Mouse (Mus musculus): ENCODE data around the gene Rasgrf1. TPM values are rescaled to one million over a fixed set of nuclear protein-coding genes. Genes with fewer than 3 reads are reported as not detected.

Gene Rasgrf1
- total RNA-seq (2021), result under 1 TPM in 1 of 2 experiments, not detected in 1; 0.06 TPM

GRCm38 (mm10) chr9:89909131-89910010, at the start of gene Rasgrf1:
Gene Rasgrf1, plus strand, starts transcription at chr9:89909908.
- intact Hi-C loops (cut with DNase I), result no loop called here
- no peak for DNase-seq (ENCODE audit: low spot score)

DNA sequence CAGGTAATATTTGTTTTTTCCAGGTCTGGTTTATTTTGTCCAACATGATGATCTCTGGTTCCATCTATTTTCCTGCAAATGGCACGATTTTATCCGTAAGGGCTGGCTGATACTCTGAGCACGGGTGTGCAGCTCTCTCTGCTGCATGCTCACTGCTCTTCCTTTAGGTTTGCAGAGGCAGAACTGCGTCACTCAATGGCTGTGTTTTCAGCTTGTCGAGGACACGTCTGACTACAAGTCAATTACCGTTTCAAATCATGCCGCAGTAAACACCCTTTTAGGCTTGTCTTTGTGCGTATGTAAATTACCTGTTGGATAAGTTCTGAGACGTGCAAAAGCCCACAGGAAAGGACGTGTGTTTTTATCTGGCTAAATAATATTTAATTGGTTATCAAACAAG, 49.6 kb upstream of the Rasgrf1 start:
- intact Hi-C loops (cut with DNase I), result no loop called here
- DNase-seq (ENCODE audit: low spot score), result no peak

DNA sequence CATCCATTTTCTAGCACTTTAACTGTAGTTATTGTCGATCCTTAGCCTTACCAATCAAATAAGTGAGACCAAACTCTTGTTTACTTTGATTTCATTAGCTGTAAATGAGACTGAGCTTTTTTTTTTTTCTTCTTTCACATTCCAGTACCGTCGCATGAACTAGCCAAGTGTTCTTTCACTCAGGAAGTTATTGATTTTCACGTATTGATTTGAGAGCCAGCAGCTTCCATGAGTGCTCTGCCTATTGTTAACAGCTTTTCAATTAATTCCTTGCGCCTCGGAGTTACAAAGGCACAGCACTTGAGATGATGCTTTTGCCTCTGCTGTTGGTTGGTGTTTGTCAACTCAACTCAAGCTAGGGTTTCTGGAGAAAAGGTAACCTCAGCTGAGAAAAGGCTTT, 49.1 kb upstream of the Rasgrf1 start:
- DNase-seq (ENCODE audit: low spot score), result no peak
- intact Hi-C loops (cut with DNase I), result no loop called here

- intact Hi-C loops (cut with DNase I), result no loop called here
- DNase-seq (ENCODE audit: low spot score), result no peak
Observed at GRCm38 (mm10) chr9:89867141-89867540, 42.6 kb upstream of the Rasgrf1 start.

- DNase-seq (ENCODE audit: low spot score), result no peak
Observed at GRCm38 (mm10) chr9:89868093-89868729, 41.5 kb upstream of the Rasgrf1 start.

DNA sequence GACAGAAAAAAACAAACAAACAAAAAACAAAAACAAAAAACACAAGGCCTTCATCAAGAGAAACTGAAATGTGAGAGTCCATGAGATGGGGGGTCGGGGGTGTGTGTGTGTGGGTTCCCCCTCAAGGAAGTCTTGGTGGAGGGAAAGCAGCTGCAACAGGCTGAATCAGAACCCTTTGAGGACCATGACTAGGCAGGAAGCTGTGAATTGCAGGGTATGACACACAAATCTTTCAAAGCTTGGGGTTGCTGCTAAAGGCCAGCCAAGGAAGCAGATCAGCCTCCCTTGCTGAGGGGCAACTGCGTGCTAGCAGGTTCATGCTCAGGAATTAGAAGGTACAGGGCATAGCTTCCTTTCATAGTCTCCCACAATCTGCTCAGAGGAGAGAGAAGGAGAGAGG, 40.1 kb upstream of the Rasgrf1 start:
- no peak for DNase-seq (ENCODE audit: low spot score)
- intact Hi-C loops (cut with DNase I), result no loop called here

More at GRCm38 (mm10) chr9:89868093-89868729, 41.5 kb upstream of the Rasgrf1 start:
- intact Hi-C loops (cut with DNase I), result no loop called here

GRCm38 (mm10) chr9:89870531-89871150, 39.1 kb upstream of the Rasgrf1 start:
- intact Hi-C loops (cut with DNase I), result no loop called here
- no peak for DNase-seq (ENCODE audit: low spot score)

DNA sequence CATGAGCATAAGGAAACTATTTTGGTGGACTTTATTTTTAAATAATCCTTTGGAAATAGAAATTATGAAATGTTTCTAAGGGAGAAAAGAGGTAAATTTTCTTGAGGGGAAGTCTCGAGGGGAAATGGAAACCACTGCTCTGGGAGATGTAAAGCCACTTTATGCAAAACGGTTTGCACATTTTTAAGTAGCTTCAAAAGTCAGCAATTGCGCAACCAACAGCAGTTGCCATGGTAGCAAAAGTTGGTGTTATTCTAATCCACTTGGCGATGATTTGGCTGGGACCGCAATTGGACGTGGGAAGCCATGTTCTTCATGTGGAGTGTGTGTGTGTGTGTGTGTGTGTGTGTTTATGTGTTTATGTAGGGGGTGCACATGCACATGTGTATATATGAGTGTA, 37.6 kb upstream of the Rasgrf1 start:
- intact Hi-C loops (cut with DNase I), result no loop called here

DNA sequence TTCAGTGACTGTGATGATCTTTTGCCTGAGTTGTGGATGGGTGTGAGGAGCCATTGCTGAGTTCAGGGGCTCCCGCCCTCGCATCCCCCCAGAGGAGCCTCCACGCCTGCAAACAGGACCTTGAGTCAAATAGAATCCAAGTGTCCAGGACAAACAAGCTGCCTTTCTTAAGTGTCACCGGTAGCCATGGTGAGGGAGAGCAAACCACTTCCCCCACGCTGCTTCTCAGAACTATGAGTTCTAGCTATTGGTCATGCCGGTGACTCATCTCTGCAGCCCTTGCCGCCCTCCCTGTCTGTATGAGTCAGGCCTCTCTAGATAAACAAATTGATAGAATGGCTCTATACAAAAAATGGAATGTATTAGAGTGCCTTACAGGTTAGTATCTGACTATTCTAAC, 35.3 kb upstream of the Rasgrf1 start:
- intact Hi-C loops (cut with DNase I), result no loop called here
- no peak for DNase-seq (ENCODE audit: low spot score)

More for the DNA sequence above, 37.6 kb upstream of the Rasgrf1 start:
- no peak for DNase-seq (ENCODE audit: low spot score)

DNA sequence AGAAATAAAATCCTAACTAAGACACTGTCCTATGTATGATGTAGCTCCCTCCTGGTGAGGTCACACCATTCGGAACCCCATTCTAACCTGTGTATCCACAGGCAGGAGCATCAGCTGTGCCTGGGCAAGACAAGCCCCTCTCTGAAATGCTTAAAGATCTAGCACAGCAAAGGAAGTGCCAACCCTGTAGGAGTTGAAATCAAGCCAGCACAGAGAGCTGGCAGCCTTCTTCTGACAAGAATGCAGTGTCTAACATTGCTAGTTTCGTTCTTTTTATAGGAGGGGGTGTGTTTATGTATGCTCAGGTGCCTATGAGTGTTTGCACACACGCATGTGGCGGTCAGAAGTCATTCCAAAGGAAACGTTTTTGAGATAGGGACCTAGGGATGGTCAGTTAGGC, 34.2 kb upstream of the Rasgrf1 start:
- DNase-seq (ENCODE audit: low spot score), result no peak
- intact Hi-C loops (cut with DNase I), result no loop called here

- no peak for DNase-seq (ENCODE audit: low spot score)
- intact Hi-C loops (cut with DNase I), result no loop called here
Observed at GRCm38 (mm10) chr9:89878471-89879020, 31.2 kb upstream of the Rasgrf1 start.

- intact Hi-C loops (cut with DNase I), result no loop called here
- no peak for DNase-seq (ENCODE audit: low spot score)
Observed at GRCm38 (mm10) chr9:89879574-89879973, 30.1 kb upstream of the Rasgrf1 start.

DNA sequence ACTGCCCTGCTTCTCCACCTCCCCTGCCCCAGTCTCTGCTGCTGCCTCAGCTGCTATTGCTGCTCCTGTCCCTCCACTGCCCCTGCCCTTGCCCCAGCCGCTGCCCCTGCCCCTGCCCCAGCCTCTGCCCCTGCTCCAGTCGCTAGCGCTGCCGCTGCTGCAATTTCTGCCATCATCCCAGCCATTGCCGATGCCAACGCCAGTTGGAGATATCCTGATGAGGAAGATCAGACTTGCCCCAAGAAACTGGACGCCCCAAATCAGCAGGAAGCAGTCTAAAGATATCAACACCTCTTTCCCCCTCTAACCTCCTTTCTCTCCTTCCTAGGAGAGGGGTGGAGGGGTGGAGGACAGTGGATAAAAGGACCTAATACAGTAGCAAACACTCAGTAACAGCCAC, 28.2 kb upstream of the Rasgrf1 start:
- intact Hi-C loops (cut with DNase I), result no loop called here
- DNase-seq (ENCODE audit: low spot score), result no peak

- intact Hi-C loops (cut with DNase I), result no loop called here
- DNase-seq (ENCODE audit: low spot score), result no peak
Observed at GRCm38 (mm10) chr9:89882583-89882982, 27.1 kb upstream of the Rasgrf1 start.

DNA sequence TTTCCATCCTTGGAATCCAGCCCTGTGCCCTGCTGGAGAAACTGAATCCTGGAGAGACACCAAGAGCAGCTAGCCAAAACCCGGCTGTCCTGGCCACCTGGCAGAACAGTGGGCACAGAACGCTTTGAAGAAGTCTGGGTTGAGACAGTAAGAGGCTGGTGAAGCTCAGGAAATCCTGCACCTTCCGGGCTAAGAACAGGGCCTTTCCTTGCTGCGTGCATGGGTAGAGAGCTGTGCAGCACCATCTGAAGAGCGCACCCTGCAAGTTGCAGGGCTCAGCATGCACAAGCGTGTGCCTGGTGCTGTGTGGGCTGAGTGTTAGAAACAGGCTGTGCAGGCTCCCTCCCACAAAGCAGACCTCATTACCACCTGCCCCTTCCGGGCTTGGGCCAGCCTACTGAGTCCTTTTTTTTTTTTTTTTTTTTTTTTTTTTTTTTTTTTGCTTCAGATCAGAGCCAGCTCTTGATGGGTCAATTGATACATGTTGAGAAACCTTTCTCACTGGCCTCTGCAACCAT, 23.9 kb upstream of the Rasgrf1 start:
- DNase-seq (ENCODE audit: low spot score), result no peak
- intact Hi-C loops (cut with DNase I), result no loop called here

DNA sequence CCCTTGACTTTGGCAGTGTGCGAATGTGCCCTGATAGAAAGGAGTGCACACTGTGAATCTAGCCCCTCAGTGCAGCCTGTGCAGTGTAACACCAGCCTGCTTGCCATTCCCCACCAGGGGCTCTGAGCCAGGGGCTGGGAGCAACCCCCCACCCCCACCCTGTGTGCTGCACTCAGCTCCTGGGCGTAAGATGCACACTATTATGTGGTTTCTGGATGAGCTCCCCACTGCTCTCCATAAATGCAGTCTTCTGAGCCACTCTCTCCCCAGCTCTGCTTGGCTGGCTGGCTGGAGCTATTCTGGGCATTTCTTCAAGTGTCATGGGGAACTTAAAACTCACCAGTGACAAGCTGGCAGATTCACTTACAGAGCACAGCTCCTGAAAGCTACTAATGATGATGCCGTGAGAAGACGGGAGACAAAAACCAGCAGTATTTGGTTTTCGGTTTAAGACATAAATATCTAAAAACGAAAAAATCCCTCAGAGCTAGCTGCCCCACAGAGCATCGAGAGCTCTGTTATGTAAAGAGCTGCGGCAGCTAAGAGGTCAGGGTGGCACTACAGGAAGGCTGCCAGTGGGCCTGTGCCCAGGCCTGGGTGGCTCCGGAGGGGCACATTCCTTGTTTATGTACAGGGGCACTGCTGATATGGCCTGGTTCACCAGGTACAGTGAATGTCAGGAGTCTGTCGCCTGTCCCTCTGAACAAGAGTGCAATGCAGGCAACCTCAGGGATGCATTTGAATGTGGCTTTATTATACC, 18.0 kb upstream of the Rasgrf1 start:
- no peak for DNase-seq (ENCODE audit: low spot score)
- intact Hi-C loops (cut with DNase I), result no loop called here

- no peak for DNase-seq (ENCODE audit: low spot score)
- intact Hi-C loops (cut with DNase I), result no loop called here
Observed at GRCm38 (mm10) chr9:89892540-89893188, 17.0 kb upstream of the Rasgrf1 start.

DNA sequence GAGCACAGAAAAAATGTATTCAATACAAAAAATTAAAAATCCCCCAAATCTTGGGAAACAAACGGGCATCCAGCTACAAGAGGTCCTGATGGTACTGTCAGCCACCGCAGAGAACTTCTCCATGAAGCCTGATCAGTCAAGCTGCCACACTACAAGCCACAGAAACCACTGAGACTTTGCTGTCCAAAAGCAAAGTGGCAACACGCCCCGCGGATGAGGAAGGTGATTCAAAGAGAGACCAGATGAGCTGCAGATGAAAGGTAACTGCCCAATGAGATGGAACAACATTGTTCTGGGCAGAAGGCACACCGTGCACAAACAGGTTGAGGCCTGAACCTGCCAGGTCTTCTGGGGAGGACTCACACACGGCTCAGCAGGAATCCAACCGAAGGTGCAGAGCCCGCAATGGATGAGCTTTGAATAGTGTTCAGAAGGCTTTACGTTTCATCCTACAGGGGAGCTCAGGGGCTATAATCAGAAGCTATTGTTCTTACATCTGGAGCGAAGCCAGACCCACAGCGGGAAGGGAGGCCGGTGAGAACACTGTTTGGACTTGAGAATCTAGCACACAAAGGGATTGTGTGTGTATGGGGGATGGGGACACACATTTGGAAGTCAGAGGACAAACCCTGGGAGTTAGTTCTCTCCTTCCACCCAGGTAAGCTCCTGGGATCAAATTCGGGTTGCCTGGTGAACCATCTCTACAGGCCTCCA, 9.4 kb upstream of the Rasgrf1 start:
- DNase-seq (ENCODE audit: low spot score), result no peak
- intact Hi-C loops (cut with DNase I), result no loop called here

GRCm38 (mm10) chr9:89901184-89901583, 8.5 kb upstream of the Rasgrf1 start:
- intact Hi-C loops (cut with DNase I), result no loop called here
- no peak for DNase-seq (ENCODE audit: low spot score)
